Mouse (Mus musculus) kidney, adult 2 months (tissue): ENCODE data around the gene Pigr.

ENCODE experiments used
- CTCF ChIP-seq: fragments of 200-500 bp; conservative IDR thresholded peaks from 2 replicates; pipeline ENCODE4 v1.5.1; 2011; ENCODE audit warnings: low read depth, mild to moderate bottlenecking, control low read depth, low read length, moderate library complexity, mixed read lengths; ENCODE audit not compliant: insufficient read depth, insufficient read length
- POLR2A ChIP-seq: fragments of 200-500 bp; IDR thresholded peaks from one replicate; pipeline ENCODE4 v1.6.1; 2011; ENCODE audit warnings: low read depth, low read length, control low read depth

GRCm38 (mm10) chr1:130800602-130801001, 25.9 kb upstream of the Pigr start, which contains the start of gene Fcamr:
- TF ChIP-seq CTCF (no peak), POLR2A (no peak)
